Mouse (Mus musculus) embryo, embryonic 11 days (tissue): Measurements from ENCODE around the gene Zfhx3.

Experiments
- DNase-seq: peaks from one replicate; pipeline ENCODE4 v3.0.0-alpha.2; 2015

The Zfhx3 gene

GRCm38 (mm10) chr8:108869420-108869819, 927.0 kb downstream of the Zfhx3 start:
- no peak for DNase-seq

GRCm38 (mm10) chr8:108869935-108870334, 927.5 kb downstream of the Zfhx3 start:
- no peak for DNase-seq

- no peak for DNase-seq
These were observed 927.9 kb downstream of the Zfhx3 start for GRCm38 (mm10) chr8:108870371-108870770.

GRCm38 (mm10) chr8:108875722-108876121, 933.3 kb downstream of the Zfhx3 start:
- DNase-seq = no peak

GRCm38 (mm10) chr8:108880101-108880500, 937.7 kb downstream of the Zfhx3 start:
- DNase-seq = no peak

- DNase-seq = no peak
These were observed 938.9 kb downstream of the Zfhx3 start for GRCm38 (mm10) chr8:108881336-108881735.

- no peak for DNase-seq
These were observed 939.6 kb downstream of the Zfhx3 start for GRCm38 (mm10) chr8:108882073-108882472.

- DNase-seq = no peak
These were observed 940.9 kb downstream of the Zfhx3 start for GRCm38 (mm10) chr8:108883381-108883780.

- DNase-seq = no peak
These were observed 942.5 kb downstream of the Zfhx3 start for GRCm38 (mm10) chr8:108884947-108885346.

GRCm38 (mm10) chr8:108885450-108885849, 943.0 kb downstream of the Zfhx3 start:
- DNase-seq = no peak

- no peak for DNase-seq
These were observed 943.4 kb downstream of the Zfhx3 start for GRCm38 (mm10) chr8:108885861-108886260.

GRCm38 (mm10) chr8:108886599-108887255, 944.3 kb downstream of the Zfhx3 start:
- peak; percentile 85 for DNase-seq

- no peak for DNase-seq
These were observed 944.8 kb downstream of the Zfhx3 start for GRCm38 (mm10) chr8:108887256-108887615.

- DNase-seq = no peak
These were observed 945.4 kb downstream of the Zfhx3 start for GRCm38 (mm10) chr8:108887890-108888289.

GRCm38 (mm10) chr8:108888924-108889323, 946.5 kb downstream of the Zfhx3 start:
- DNase-seq = no peak

GRCm38 (mm10) chr8:108889406-108889805, 947.0 kb downstream of the Zfhx3 start:
- no peak for DNase-seq

GRCm38 (mm10) chr8:108894287-108894686, 951.8 kb downstream of the Zfhx3 start:
- DNase-seq = no peak

GRCm38 (mm10) chr8:108896468-108897346, 954.3 kb downstream of the Zfhx3 start:
- no peak for DNase-seq

- DNase-seq = no peak
These were observed 955.1 kb downstream of the Zfhx3 start for GRCm38 (mm10) chr8:108897347-108898100.

- DNase-seq = no peak
These were observed 956.9 kb downstream of the Zfhx3 start for GRCm38 (mm10) chr8:108899251-108899771.

- DNase-seq = peak; percentile 62
These were observed 958.1 kb downstream of the Zfhx3 start for GRCm38 (mm10) chr8:108900541-108900940.

GRCm38 (mm10) chr8:108901208-108901607, 958.8 kb downstream of the Zfhx3 start:
- no peak for DNase-seq

- DNase-seq = no peak
These were observed 961.1 kb downstream of the Zfhx3 start for GRCm38 (mm10) chr8:108903550-108903949.
